Mouse (Mus musculus): ENCODE data around the gene Arhgef2. TPM values are rescaled to one million over a fixed set of nuclear protein-coding genes. Genes with fewer than 3 reads are reported as not detected.

Arhgef2 gene
- total RNA-seq, 2 experiments from 2014 or later, result 250 to 265 TPM

GRCm38 (mm10) chr3:88643078-88643477 lies 37.3 kb downstream of the Arhgef2 start:
- DNase-seq, result peak in 1 of 2 experiments; percentile 1

- DNase-seq, result peak in 1 of 2 experiments; percentile 1
These were observed 40.2 kb downstream of the Arhgef2 start for GRCm38 (mm10) chr3:88645937-88646336.

- no peak for DNase-seq
These were observed 40.7 kb downstream of the Arhgef2 start for GRCm38 (mm10) chr3:88646426-88646995.

- peak in 1 of 2 experiments; percentile 4 for DNase-seq
These were observed 41.3 kb downstream of the Arhgef2 start for GRCm38 (mm10) chr3:88647076-88647475.

- DNase-seq, result peak in 1 of 2 experiments; percentile 2
These were observed 42.1 kb downstream of the Arhgef2 start for GRCm38 (mm10) chr3:88647779-88648413.

- peak in 1 of 2 experiments; percentile 7 for DNase-seq
These were observed 42.8 kb downstream of the Arhgef2 start for GRCm38 (mm10) chr3:88648452-88649168.

GRCm38 (mm10) chr3:88649186-88649585 lies 43.4 kb downstream of the Arhgef2 start:
- DNase-seq, result peak in 1 of 2 experiments; percentile 5

GRCm38 (mm10) chr3:88649967-88650366 lies 44.2 kb downstream of the Arhgef2 start:
- no peak for DNase-seq

- DNase-seq, result no peak
These were observed 45.1 kb downstream of the Arhgef2 start for GRCm38 (mm10) chr3:88650713-88651504.

- no peak for DNase-seq
These were observed 46.2 kb downstream of the Arhgef2 start for GRCm38 (mm10) chr3:88651669-88652618.

GRCm38 (mm10) chr3:88652846-88653515 lies 47.2 kb downstream of the Arhgef2 start, which contains the start of gene Rxfp4:
TSS of gene Rxfp4 (minus strand) at chr3:88653142.
- DNase-seq, result no peak

- no peak for DNase-seq
These were observed 48.0 kb downstream of the Arhgef2 start for GRCm38 (mm10) chr3:88653516-88654370.

- DNase-seq, result no peak
These were observed 48.9 kb downstream of the Arhgef2 start for GRCm38 (mm10) chr3:88654621-88655020.

- DNase-seq, result no peak
These were observed 49.9 kb downstream of the Arhgef2 start for GRCm38 (mm10) chr3:88655619-88656018.

GRCm38 (mm10) chr3:88658441-88659127 lies 52.8 kb downstream of the Arhgef2 start:
- no peak for DNase-seq

GRCm38 (mm10) chr3:88659798-88660197 lies 54.0 kb downstream of the Arhgef2 start:
- DNase-seq, result no peak

- DNase-seq, result no peak
These were observed 58.3 kb downstream of the Arhgef2 start for GRCm38 (mm10) chr3:88664095-88664494.

GRCm38 (mm10) chr3:88677399-88677798 lies 71.6 kb downstream of the Arhgef2 start:
- peak; percentile 42 to 50 for DNase-seq

GRCm38 (mm10) chr3:88683814-88684213 lies 78.0 kb downstream of the Arhgef2 start:
- DNase-seq, result no peak

Data from layer of hippocampus, postnatal 36 days (tissue).